Mouse (Mus musculus): ENCODE measurements around the gene AC131692.1. TPM values are rescaled to one million over a fixed set of nuclear protein-coding genes. Genes with fewer than 3 reads are reported as not detected.

The AC131692.1 gene
- polyA plus RNA-seq, 1 experiment from 2014 or later = 0.48 TPM

- Histone ChIP-seq H3K4me3 (ENCODE audit: low read depth, low read length) (peak within 1 kb of the TSS; percentile 89), H3K27me3 (ENCODE audit: control insufficient read depth, insufficient read depth, low read depth, low read length) (no peaks in the 10 kb centered on the region), H3K36me3 (ENCODE audit: control insufficient read depth, insufficient read depth) (peaks cover 6% of the 10 kb centered on the region; the same call in 1 of the 2 replicates), H3K4me1 (ENCODE audit: control insufficient read depth, low read depth, low read length) (peaks cover 17% of the 10 kb centered on the region), H3K9ac (ENCODE audit: low read depth, low read length) (peak within 1 kb of the TSS; percentile 86), H3K4me2 (ENCODE audit: low read depth, low read length) (peak within 1 kb of the TSS; percentile 81), H3K27ac (ENCODE audit: low read length) (peak within 1 kb of the TSS; percentile 86), H3K9me3 (replicated peaks; ENCODE audit: control insufficient read depth, low read length) (no peaks in the 10 kb centered on the region)
- peak; percentile 88 for ATAC-seq (ENCODE audit: low read depth)
- under 1% methylated on average over 33 of the region's 33 CpGs for WGBS (ENCODE audit: insufficient replicate concordance)
Observed at GRCm38 (mm10) chr19:6076564-6077393, 17.4 kb upstream of the AC131692.1 start, which contains the start of gene Vps51. Vps51 (minus strand) TSS chr19:6077231.

- Histone ChIP-seq H3K27me3 (ENCODE audit: control insufficient read depth, insufficient read depth, low read depth, low read length) (no peaks in the 10 kb centered on the region), H3K4me2 (ENCODE audit: low read depth, low read length) (no peak within 1 kb of the TSS), H3K4me1 (ENCODE audit: control insufficient read depth, low read depth, low read length) (peaks cover 26% of the 10 kb centered on the region), H3K36me3 (ENCODE audit: control insufficient read depth, insufficient read depth) (peaks cover 8% of the 10 kb centered on the region; the same call in 1 of the 2 replicates), H3K9me3 (replicated peaks; ENCODE audit: control insufficient read depth, low read length) (no peaks in the 10 kb centered on the region), H3K27ac (ENCODE audit: low read length) (no peak within 1 kb of the TSS), H3K9ac (ENCODE audit: low read depth, low read length) (no peak within 1 kb of the TSS), H3K4me3 (ENCODE audit: low read depth, low read length) (no peak within 1 kb of the TSS)
- ATAC-seq (ENCODE audit: low read depth) = no peak
- WGBS (ENCODE audit: insufficient replicate concordance) = 76% methylated on average over 12 of the region's 12 CpGs
Observed at GRCm38 (mm10) chr19:6079983-6080480, 14.2 kb upstream of the AC131692.1 start, which contains the start of gene Tmem262. Tmem262 (plus strand) TSS chr19:6080033.

GRCm38 (mm10) chr19:6082156-6082555 lies 12.1 kb upstream of the AC131692.1 start, which contains the start of gene Gm28374:
Gm28374 (minus strand) TSS chr19:6082256.
- Histone ChIP-seq H3K4me1 (ENCODE audit: control insufficient read depth, low read depth, low read length) (peaks cover 26% of the 10 kb centered on the region), H3K36me3 (ENCODE audit: control insufficient read depth, insufficient read depth) (peaks cover 19% of the 10 kb centered on the region), H3K9me3 (replicated peaks; ENCODE audit: control insufficient read depth, low read length) (no peaks in the 10 kb centered on the region), H3K27ac (ENCODE audit: low read length) (no peak within 1 kb of the TSS), H3K4me2 (ENCODE audit: low read depth, low read length) (no peak within 1 kb of the TSS), H3K27me3 (ENCODE audit: control insufficient read depth, insufficient read depth, low read depth, low read length) (no peaks in the 10 kb centered on the region), H3K4me3 (ENCODE audit: low read depth, low read length) (no peak within 1 kb of the TSS), H3K9ac (ENCODE audit: low read depth, low read length) (no peak within 1 kb of the TSS)
- WGBS (ENCODE audit: insufficient replicate concordance) = 80% methylated on average over 9 of the region's 9 CpGs
- ATAC-seq (ENCODE audit: low read depth) = no peak

GRCm38 (mm10) chr19:6084478-6085248 lies 9.6 kb upstream of the AC131692.1 start, which contains the start of the genes Zfpl1 and Cdca5:
Zfpl1 (minus strand) TSS chr19:6084956.
Cdca5 (plus strand) TSS chr19:6084983.
- under 1% methylated on average over 58 of the region's 58 CpGs for WGBS (ENCODE audit: insufficient replicate concordance)
- Histone ChIP-seq H3K9me3 (replicated peaks; ENCODE audit: control insufficient read depth, low read length) (no peaks in the 10 kb centered on the region), H3K9ac (ENCODE audit: low read depth, low read length) (peak within 1 kb of the TSS; percentile 88), H3K4me3 (ENCODE audit: low read depth, low read length) (peak within 1 kb of the TSS; percentile 95), H3K4me1 (ENCODE audit: control insufficient read depth, low read depth, low read length) (peaks cover 21% of the 10 kb centered on the region), H3K36me3 (ENCODE audit: control insufficient read depth, insufficient read depth) (peaks cover 41% of the 10 kb centered on the region), H3K27me3 (ENCODE audit: control insufficient read depth, insufficient read depth, low read depth, low read length) (no peaks in the 10 kb centered on the region), H3K4me2 (ENCODE audit: low read depth, low read length) (peak within 1 kb of the TSS; percentile 88), H3K27ac (ENCODE audit: low read length) (peak within 1 kb of the TSS; percentile 93)
- ATAC-seq (ENCODE audit: low read depth) = peak; percentile 90

- Histone ChIP-seq H3K27me3 (ENCODE audit: control insufficient read depth, insufficient read depth, low read depth, low read length) (no peaks in the 10 kb centered on the region), H3K9me3 (replicated peaks; ENCODE audit: control insufficient read depth, low read length) (no peaks in the 10 kb centered on the region), H3K4me2 (ENCODE audit: low read depth, low read length) (peak overlapping the region; percentile 88), H3K9ac (ENCODE audit: low read depth, low read length) (peak overlapping the region; percentile 88), H3K36me3 (ENCODE audit: control insufficient read depth, insufficient read depth) (peaks cover 48% of the 10 kb centered on the region), H3K4me3 (ENCODE audit: low read depth, low read length) (peak overlapping the region; percentile 95), H3K4me1 (ENCODE audit: control insufficient read depth, low read depth, low read length) (peaks cover 21% of the 10 kb centered on the region), H3K27ac (ENCODE audit: low read length) (peak overlapping the region; percentile 93)
- WGBS (ENCODE audit: insufficient replicate concordance) = under 1% methylated on average over 17 of the region's 17 CpGs
- peak; percentile 80 for ATAC-seq (ENCODE audit: low read depth)
Observed at GRCm38 (mm10) chr19:6085417-6085879, 8.8 kb upstream of the AC131692.1 start.

GRCm38 (mm10) chr19:6088841-6089240 lies 5.4 kb upstream of the AC131692.1 start:
- Histone ChIP-seq H3K4me1 (ENCODE audit: control insufficient read depth, low read depth, low read length) (peaks cover 18% of the 10 kb centered on the region), H3K4me2 (ENCODE audit: low read depth, low read length) (no peak overlapping the region), H3K9ac (ENCODE audit: low read depth, low read length) (no peak overlapping the region), H3K9me3 (replicated peaks; ENCODE audit: control insufficient read depth, low read length) (no peaks in the 10 kb centered on the region), H3K4me3 (ENCODE audit: low read depth, low read length) (no peak overlapping the region), H3K36me3 (ENCODE audit: control insufficient read depth, insufficient read depth) (peaks cover 66% of the 10 kb centered on the region), H3K27ac (ENCODE audit: low read length) (no peak overlapping the region), H3K27me3 (ENCODE audit: control insufficient read depth, insufficient read depth, low read depth, low read length) (no peaks in the 10 kb centered on the region)
- no peak for ATAC-seq (ENCODE audit: low read depth)
- 93% methylated on average over 13 of the region's 13 CpGs for WGBS (ENCODE audit: insufficient replicate concordance)

GRCm38 (mm10) chr19:6097847-6098246 lies 3.6 kb downstream of the AC131692.1 start:
- H3K4me3 ChIP-seq (ENCODE audit: low read depth, low read length) = no peak overlapping the region
- H3K27ac ChIP-seq (ENCODE audit: low read length) = no peak overlapping the region
- no peak overlapping the region for H3K9ac ChIP-seq (ENCODE audit: low read depth, low read length)
- no peaks in the 10 kb centered on the region for H3K9me3 ChIP-seq (replicated peaks; ENCODE audit: control insufficient read depth, low read length)
- WGBS (ENCODE audit: insufficient replicate concordance) = 54% methylated on average over 3 of the region's 3 CpGs
- ATAC-seq (ENCODE audit: low read depth) = no peak
- H3K36me3 ChIP-seq (ENCODE audit: control insufficient read depth, insufficient read depth) = peaks cover 14% of the 10 kb centered on the region
- peaks cover 13% of the 10 kb centered on the region for H3K4me1 ChIP-seq (ENCODE audit: control insufficient read depth, low read depth, low read length)
- H3K27me3 ChIP-seq (ENCODE audit: control insufficient read depth, insufficient read depth, low read depth, low read length) = no peaks in the 10 kb centered on the region
- H3K4me2 ChIP-seq (ENCODE audit: low read depth, low read length) = no peak overlapping the region

GRCm38 (mm10) chr19:6101186-6101585 lies 7.0 kb downstream of the AC131692.1 start:
- no peak for ATAC-seq (ENCODE audit: low read depth)
- Histone ChIP-seq H3K4me3 (ENCODE audit: low read depth, low read length) (no peak overlapping the region), H3K27me3 (ENCODE audit: control insufficient read depth, insufficient read depth, low read depth, low read length) (no peaks in the 10 kb centered on the region), H3K9ac (ENCODE audit: low read depth, low read length) (no peak overlapping the region), H3K4me1 (ENCODE audit: control insufficient read depth, low read depth, low read length) (peaks cover 33% of the 10 kb centered on the region), H3K4me2 (ENCODE audit: low read depth, low read length) (no peak overlapping the region), H3K27ac (ENCODE audit: low read length) (no peak overlapping the region), H3K9me3 (replicated peaks; ENCODE audit: control insufficient read depth, low read length) (no peaks in the 10 kb centered on the region), H3K36me3 (ENCODE audit: control insufficient read depth, insufficient read depth) (no peaks in the 10 kb centered on the region; the same call in 1 of the 2 replicates)
- WGBS (ENCODE audit: insufficient replicate concordance) = 75% methylated on average over 6 of the region's 6 CpGs
